Mouse (Mus musculus) stomach, postnatal 0 days (tissue): ENCODE measurements around the gene Prr23a2. TPM values are rescaled to one million over a fixed set of nuclear protein-coding genes. Genes with fewer than 3 reads are reported as not detected.
"Not testable (repeated sequence)": the region's sequence is repeated elsewhere in the genome, so short reads cannot be mapped to it uniquely, and the experiment has no call there.

ENCODE experiments used
- ATAC-seq: fragments of 200-750 bp; cut with Nextera tagmentation; 2 replicates; pipeline ENCODE4 v1.8.0; 2017; ENCODE audit not compliant: low FRiP score, low TSS enrichment
- DNase-seq: peaks from one replicate; pipeline ENCODE4 v3.0.0-alpha.2; 2016; ENCODE audit warnings: low spot score
- H3K27ac ChIP-seq: fragments of 300-500 bp; sonication (generic); replicated peaks from 2 replicates; pipeline ENCODE4 v1.5.1; 2014; ENCODE audit warnings: mild to moderate bottlenecking, control low read depth
- H3K27me3 ChIP-seq: fragments of 300-500 bp; sonication (generic); 2 replicates; pipeline ENCODE4 v1.6.1; 2014; ENCODE audit warnings: low read length; ENCODE audit not compliant: control insufficient read depth, insufficient read depth
- H3K36me3 ChIP-seq: fragments of 300-500 bp; sonication (generic); 2 replicates; pipeline ENCODE4 v1.6.1; 2014; ENCODE audit warnings: low read length, mixed read lengths; ENCODE audit not compliant: control insufficient read depth, insufficient read depth
- H3K4me1 ChIP-seq: fragments of 300-500 bp; sonication (generic); replicated peaks from 2 replicates; pipeline ENCODE4 v1.6.1; 2014; ENCODE audit warnings: antibody characterized with exemption; ENCODE audit not compliant: control insufficient read depth, insufficient read depth
- H3K4me2 ChIP-seq: fragments of 300-500 bp; sonication (generic); replicated peaks from 2 replicates; pipeline ENCODE4 v1.6.1; 2014; ENCODE audit warnings: low read depth, mild to moderate bottlenecking, control low read depth, moderate library complexity
- H3K4me3 ChIP-seq: fragments of 300-500 bp; sonication (generic); 2 replicates; pipeline ENCODE4 v1.5.1; 2014; ENCODE audit warnings: low read depth, low read length, control low read depth
- H3K9ac ChIP-seq: fragments of 300-500 bp; sonication (generic); 2 replicates; pipeline ENCODE4 v1.6.1; 2014; ENCODE audit warnings: mild to moderate bottlenecking, low read length, control low read depth, mixed read lengths
- H3K9me3 ChIP-seq: fragments of 300-500 bp; sonication (generic); 2 replicates; pipeline ENCODE4 v1.6.1; 2016; ENCODE audit warnings: low read length; ENCODE audit not compliant: control insufficient read depth
- CTCF ChIP-seq: IDR thresholded peaks from 2 replicates; pipeline ENCODE4 v1.5.1; 2016; ENCODE audit warnings: antibody characterized with exemption, low read depth, mild to moderate bottlenecking, moderate library complexity
- EP300 ChIP-seq: optimal IDR thresholded peaks from 2 replicates; pipeline ENCODE3; 2016; ENCODE audit warnings: antibody characterized with exemption
- WGBS: fragments of 180-500 bp; shearing (Covaris S2); extraction: QIAGEN DNeasy Blood & Tissue Kit; methylation state at CpG from one replicate; pipeline ENCODE4 v1.1.7; 2014; 5-methylcytosine and 5-hydroxymethylcytosine counted together
- polyA plus RNA-seq: library from polyadenylated mRNA; unstranded; fragments of >200 nt; fragmentation: Nextera tagmentation; extraction: Ambion mirVana; gene quantifications from 2 replicates; pipeline ENCODE4 v1.2.1, GENCODE M21; 2015

The Prr23a2 gene
- not detected in 2 replicates for polyA plus RNA-seq

- Histone ChIP-seq H3K4me3 (no peak within 1 kb of the TSS), H3K9ac (no peak within 1 kb of the TSS), H3K36me3 (no peaks in the 10 kb centered on the region), H3K4me1 (no peaks in the 10 kb centered on the region), H3K27ac (no peak within 1 kb of the TSS), H3K9me3 (no peaks in the 10 kb centered on the region), H3K4me2 (no peak within 1 kb of the TSS), H3K27me3 (no peaks in the 10 kb centered on the region)
- 67% methylated on average over 17 of the region's 18 CpGs for WGBS
- DNase-seq: no peak
- no peak for ATAC-seq
- TF ChIP-seq EP300 (no peak), CTCF (no peak)
Observed at GRCm38 (mm10) chr9:98856210-98856609, at the start of gene Prr23a2. TSS of gene Prr23a2 (plus strand) at chr9:98856494.

GRCm38 (mm10) chr9:98807631-98808030, 48.7 kb upstream of the Prr23a2 start:
- H3K9ac ChIP-seq: no peak overlapping the region
- 79% methylated on average over 8 of the region's 8 CpGs for WGBS

GRCm38 (mm10) chr9:98809526-98809925, 46.8 kb upstream of the Prr23a2 start:
- H3K4me3 ChIP-seq, H3K4me1 ChIP-seq, H3K27ac ChIP-seq, H3K27me3 ChIP-seq, ATAC-seq, H3K9ac ChIP-seq, H3K4me2 ChIP-seq, H3K36me3 ChIP-seq, H3K9me3 ChIP-seq: not testable (repeated sequence)
- peak; percentile 78 for TF ChIP-seq CTCF
- peak; percentile 52 for DNase-seq
- 39% methylated on average over 2 of the region's 2 CpGs for WGBS

More at GRCm38 (mm10) chr9:98807631-98808030, 48.7 kb upstream of the Prr23a2 start:
- DNase-seq: no peak
- Histone ChIP-seq H3K4me2 (no peak overlapping the region), H3K9me3 (no peaks in the 10 kb centered on the region), H3K4me1 (no peaks in the 10 kb centered on the region), H3K27me3 (no peaks in the 10 kb centered on the region), H3K27ac (no peak overlapping the region), H3K36me3 (no peaks in the 10 kb centered on the region), H3K4me3 (no peak overlapping the region)
- no peak for ATAC-seq
- TF ChIP-seq EP300 (no peak), CTCF (no peak)

GRCm38 (mm10) chr9:98816066-98816465, 40.2 kb upstream of the Prr23a2 start:
- H3K4me2 ChIP-seq: no peak overlapping the region
- no peak overlapping the region for H3K9ac ChIP-seq
- no peak overlapping the region for H3K27ac ChIP-seq
- no peaks in the 10 kb centered on the region for H3K4me1 ChIP-seq
- no peak for TF ChIP-seq EP300
- TF ChIP-seq CTCF: no peak
- H3K36me3 ChIP-seq: no peaks in the 10 kb centered on the region
- no peak for ATAC-seq
- no peaks in the 10 kb centered on the region for H3K9me3 ChIP-seq
- no peak overlapping the region for H3K4me3 ChIP-seq
- H3K27me3 ChIP-seq: no peaks in the 10 kb centered on the region
- WGBS: 60% methylated on average over 3 of the region's 3 CpGs
- peak; percentile 8 for DNase-seq

- Histone ChIP-seq H3K4me3 (no peak overlapping the region), H3K36me3 (no peaks in the 10 kb centered on the region), H3K27me3 (no peaks in the 10 kb centered on the region), H3K9ac (no peak overlapping the region), H3K27ac (no peak overlapping the region), H3K4me1 (no peaks in the 10 kb centered on the region), H3K4me2 (no peak overlapping the region), H3K9me3 (no peaks in the 10 kb centered on the region)
- no peak for ATAC-seq
- 79% methylated on average over 7 of the region's 7 CpGs for WGBS
- no peak for DNase-seq
- no peak for TF ChIP-seq EP300
- no peak for TF ChIP-seq CTCF
Observed at GRCm38 (mm10) chr9:98817592-98817991, 38.7 kb upstream of the Prr23a2 start.

GRCm38 (mm10) chr9:98818971-98819370, 37.3 kb upstream of the Prr23a2 start:
- Histone ChIP-seq H3K27me3 (no peaks in the 10 kb centered on the region), H3K9ac (no peak overlapping the region), H3K4me2 (no peak overlapping the region), H3K36me3 (no peaks in the 10 kb centered on the region), H3K9me3 (no peaks in the 10 kb centered on the region), H3K27ac (no peak overlapping the region), H3K4me1 (no peaks in the 10 kb centered on the region), H3K4me3 (no peak overlapping the region)
- ATAC-seq (no peak), DNase-seq (no peak)
- TF ChIP-seq CTCF (no peak), EP300 (no peak)
- WGBS: 72% methylated on average over 5 of the region's 5 CpGs
